In the genomic region with DNA sequence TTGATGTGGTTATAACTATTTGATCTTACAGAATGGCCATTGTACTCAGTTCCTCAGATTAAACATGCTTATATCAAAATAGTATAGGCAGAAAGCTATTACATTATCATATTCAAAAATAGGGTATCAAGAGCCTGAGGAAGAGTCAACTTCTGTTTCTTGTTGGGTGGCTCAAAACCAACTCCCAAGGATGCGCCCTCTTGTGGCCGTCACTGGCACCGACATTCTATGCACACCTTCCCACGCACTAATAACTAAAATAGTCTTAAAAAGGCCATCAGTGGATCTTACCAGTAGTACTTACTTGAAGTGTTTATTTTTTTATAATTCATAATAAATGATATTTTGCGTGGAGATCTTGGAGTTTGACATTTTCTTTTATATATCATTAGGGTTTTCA, we compare ENCODE assay signal across 8 mouse cellular contexts. TPM values are rescaled to one million over a fixed set of nuclear protein-coding genes. Genes with fewer than 3 reads are reported as not detected.
A peak's percentile ranks its signal among the peaks of the same experiment; 100 is the strongest.
DNase-seq lines count a peak whose midpoint lies in the region; ATAC-seq and TF ChIP-seq lines count a peak whose summit lies in the region.

No protein-coding gene starts in this region.

- H3K9me3 ChIP-seq in intestine, embryonic 14.5 days (ENCODE audit: control insufficient read depth, low read length): no peaks in the 10 kb centered on the region
- H3K9me3 ChIP-seq in intestine, embryonic 15.5 days: no peaks in the 10 kb centered on the region
- H3K9me3 ChIP-seq in E14TG2a.4 (ENCODE audit: low read length): no peaks in the 10 kb centered on the region

- H3K4me1 ChIP-seq in intestine, embryonic 14.5 days (replicated peaks; ENCODE audit: control insufficient read depth, insufficient read depth, low read length): peaks cover 4% of the 10 kb centered on the region; the same call in 1 of the 2 replicates
- H3K4me1 ChIP-seq in intestine, embryonic 15.5 days (replicated peaks): peaks cover 14% of the 10 kb centered on the region; the same call in 1 of the 2 replicates
- peaks cover 44% of the 10 kb centered on the region for H3K4me1 ChIP-seq in E14TG2a.4 (replicated peaks; ENCODE audit: low read depth, low read length)
- peaks cover 2% of the 10 kb centered on the region; the same call in 1 of the 2 replicates for H3K4me1 ChIP-seq in bone marrow, adult 2 months (ENCODE audit: control insufficient read depth, insufficient read depth, low read length)

- H3K9ac ChIP-seq in intestine, embryonic 14.5 days (ENCODE audit: low read length): no peak overlapping the region
- H3K9ac ChIP-seq in intestine, embryonic 15.5 days: no peak overlapping the region

- H3K4me3 ChIP-seq in intestine, embryonic 14.5 days (ENCODE audit: low read depth, low read length): no peak overlapping the region
- H3K4me3 ChIP-seq in intestine, embryonic 15.5 days (replicated peaks): no peak overlapping the region
- H3K4me3 ChIP-seq in E14TG2a.4 (replicated peaks; ENCODE audit: low read length): no peak overlapping the region
- no peak overlapping the region for H3K4me3 ChIP-seq in bone marrow, adult 2 months (replicated peaks; ENCODE audit: control insufficient read depth, low read depth, low read length)

- 33% methylated on average over 5 of the region's 5 CpGs for WGBS in intestine, embryonic 14.5 days
- 36% methylated on average over 5 of the region's 5 CpGs for WGBS in intestine, embryonic 15.5 days
- 17% methylated on average over 5 of the region's 5 CpGs for WGBS in bone marrow, adult 2 months

- peak; percentile 90 for TF ChIP-seq CTCF in E14TG2a.4 (conservative IDR thresholded peaks at IDR 0.05; ENCODE audit: low read length)
- peak; percentile 88 for TF ChIP-seq CTCF in bone marrow, adult 2 months (IDR thresholded peaks at IDR 0.05; ENCODE audit: control insufficient read depth, insufficient read depth, low read length)

- no peak for ATAC-seq in intestine, embryonic 14.5 days (replicated peaks; ENCODE audit: low FRiP score, low TSS enrichment, low read depth)
- no peak for ATAC-seq in intestine, embryonic 15.5 days

- peak; percentile 79 for DNase-seq in intestine, embryonic 14.5 days (ENCODE audit: low spot score)
- peak; percentile 74 for DNase-seq in gastrocnemius, postnatal 10 days
- peak; percentile 32 to 73 for DNase-seq in layer of hippocampus, postnatal 25 days (ENCODE audit: extremely low spot score in 1 of 2, low spot score in 1 of 2)
- peak; percentile 40 to 68 for DNase-seq in monocyte, adult 2 months (ENCODE audit: low read depth in 1 of 2, low spot score in 2 of 2)
- peak; percentile 72 for DNase-seq in thymus, postnatal 14 days

- TF ChIP-seq POLR2A in bone marrow, adult 2 months (IDR thresholded peaks at IDR 0.05; ENCODE audit: borderline replicate concordance, control insufficient read depth, low read depth, low read length): no peak

- peaks cover 44% of the 10 kb centered on the region for H3K36me3 ChIP-seq in intestine, embryonic 14.5 days (ENCODE audit: control insufficient read depth, insufficient read depth, low read length)
- peaks cover 19% of the 10 kb centered on the region; the same call in 1 of the 2 replicates for H3K36me3 ChIP-seq in intestine, embryonic 15.5 days
- peaks cover 48% of the 10 kb centered on the region for H3K36me3 ChIP-seq in E14TG2a.4 (ENCODE audit: insufficient read depth, low read length)

- no peak overlapping the region for H3K27ac ChIP-seq in intestine, embryonic 14.5 days (ENCODE audit: low read depth)
- H3K27ac ChIP-seq in intestine, embryonic 15.5 days: no peak overlapping the region
- H3K27ac ChIP-seq in bone marrow, adult 2 months (ENCODE audit: control insufficient read depth, insufficient read depth, low read depth, low read length, poor library complexity): no peak overlapping the region

- H3K4me2 ChIP-seq in intestine, embryonic 14.5 days (ENCODE audit: low read length): no peak overlapping the region
- no peak overlapping the region for H3K4me2 ChIP-seq in intestine, embryonic 15.5 days (replicated peaks)

- no peaks in the 10 kb centered on the region for H3K27me3 ChIP-seq in intestine, embryonic 14.5 days (replicated peaks; ENCODE audit: control insufficient read depth, insufficient read depth, low read length)
- no peaks in the 10 kb centered on the region for H3K27me3 ChIP-seq in intestine, embryonic 15.5 days (replicated peaks)
- H3K27me3 ChIP-seq in E14TG2a.4 (ENCODE audit: insufficient read depth, low read length): 0 out of 2 replicates have a peak, but pooled peaks cover 3% of the 10 kb centered on the region

RNA-seq across cellular contexts. Expression of a gene that starts 4.8 kb away (rescaled TPM):
- polyA plus RNA-seq in intestine, embryonic 14.5 days (2014; fragmentation: Nextera tagmentation; extraction: Ambion mirVana): 63.2 and 63.4 TPM in 2 replicates
- polyA plus RNA-seq in intestine, embryonic 15.5 days (2015; fragmentation: Nextera tagmentation; extraction: Ambion mirVana): 53.6 and 56.0 TPM in 2 replicates
- polyA plus RNA-seq in bone marrow, adult 2 months (2011; ENCODE audit: insufficient read depth, insufficient read length, low replicate concordance, missing spikeins): 15.0 and 45.4 TPM in 2 replicates
- 10 to 100 TPM; 14.1 to 14.7 TPM for total RNA-seq in gastrocnemius, postnatal 10 days (2021)
- 10 to 100 TPM; 16.4 to 17.7 TPM for total RNA-seq in layer of hippocampus, postnatal 25 days (2021)

RNA-seq across cellular contexts. Expression of a gene that starts 29.8 kb away (rescaled TPM):
- 0.83 and 1.3 TPM in 2 replicates for polyA plus RNA-seq in intestine, embryonic 14.5 days (2014; fragmentation: Nextera tagmentation; extraction: Ambion mirVana)
- polyA plus RNA-seq in intestine, embryonic 15.5 days (2015; fragmentation: Nextera tagmentation; extraction: Ambion mirVana): 1.0 and 1.2 TPM in 2 replicates
- 4.1 and 14.3 TPM in 2 replicates for polyA plus RNA-seq in bone marrow, adult 2 months (2011; ENCODE audit: insufficient read depth, insufficient read length, low replicate concordance, missing spikeins)
- 1 to 10 TPM; 3.4 TPM for total RNA-seq in gastrocnemius, postnatal 10 days (2021)
- under 1 TPM; 0.44 to 0.70 TPM for total RNA-seq in layer of hippocampus, postnatal 25 days (2021)

RNA-seq across cellular contexts. Expression of a gene that starts 30.3 kb away (rescaled TPM):
- polyA plus RNA-seq in intestine, embryonic 14.5 days (2014; fragmentation: Nextera tagmentation; extraction: Ambion mirVana): 101 and 104 TPM in 2 replicates
- 117 and 131 TPM in 2 replicates for polyA plus RNA-seq in intestine, embryonic 15.5 days (2015; fragmentation: Nextera tagmentation; extraction: Ambion mirVana)
- 64.9 and 68.2 TPM in 2 replicates for polyA plus RNA-seq in bone marrow, adult 2 months (2011; ENCODE audit: insufficient read depth, insufficient read length, low replicate concordance, missing spikeins)
- 10 to 100 TPM; 65.2 to 67.7 TPM for total RNA-seq in gastrocnemius, postnatal 10 days (2021)
- total RNA-seq in layer of hippocampus, postnatal 25 days (2021): 10 to 100 TPM; 56.7 to 68.5 TPM
